Mouse (Mus musculus) forebrain, embryonic 11.5 days (tissue): ENCODE data around the gene Zfp948. TPM values are rescaled to one million over a fixed set of nuclear protein-coding genes. Genes with fewer than 3 reads are reported as not detected.
A peak's percentile ranks its signal among the peaks of the same experiment; 100 is the strongest.
"Not testable (repeated sequence)": the region's sequence is repeated elsewhere in the genome, so short reads cannot be mapped to it uniquely, and the experiment has no call there.

Experiments used
- ATAC-seq: fragments of 200-750 bp; cut with Nextera tagmentation; replicated peaks from 2 replicates; pipeline ENCODE4 v1.8.0; 2017; ENCODE audit warnings: moderate TSS enrichment; ENCODE audit not compliant: low FRiP score
- DNase-seq: peaks from one replicate; pipeline ENCODE4 v3.0.0-alpha.2; 2017; ENCODE audit warnings: low spot score
- H3K27ac ChIP-seq: fragments of 300-500 bp; sonication (generic); 2 replicates; pipeline ENCODE4 v1.5.1; 2014; ENCODE audit warnings: low read depth, low read length
- H3K27me3 ChIP-seq: fragments of 300-500 bp; sonication (generic); 2 replicates; pipeline ENCODE4 v1.6.1; 2014; ENCODE audit warnings: mild to moderate bottlenecking, low read length, mixed read lengths; ENCODE audit not compliant: control insufficient read depth, insufficient read depth
- H3K36me3 ChIP-seq: fragments of 300-500 bp; sonication (generic); 2 replicates; pipeline ENCODE4 v1.6.1; 2014; ENCODE audit warnings: mild to moderate bottlenecking, low read length, moderate library complexity, mixed read lengths; ENCODE audit not compliant: control insufficient read depth, insufficient read depth
- H3K4me1 ChIP-seq: fragments of 300-500 bp; sonication (generic); replicated peaks from 2 replicates; pipeline ENCODE4 v1.6.1; 2014; ENCODE audit warnings: low read length, mixed read lengths; ENCODE audit not compliant: control insufficient read depth, insufficient read depth
- H3K4me2 ChIP-seq: fragments of 300-500 bp; sonication (generic); 2 replicates; pipeline ENCODE4 v1.6.1; 2014; ENCODE audit warnings: low read depth, mild to moderate bottlenecking, low read length, moderate library complexity, mixed read lengths; ENCODE audit not compliant: severe bottlenecking
- H3K4me3 ChIP-seq: fragments of 300-500 bp; sonication (generic); 2 replicates; pipeline ENCODE4 v1.5.1; 2014; ENCODE audit warnings: low read depth, low read length
- H3K9ac ChIP-seq: fragments of 300-500 bp; sonication (generic); 2 replicates; pipeline ENCODE4 v1.6.1; 2014; ENCODE audit warnings: low read length
- H3K9me3 ChIP-seq: fragments of 300-500 bp; sonication (generic); 2 replicates; pipeline ENCODE4 v1.6.1; 2016; ENCODE audit warnings: low read length, mixed read lengths; ENCODE audit not compliant: control insufficient read depth
- WGBS: fragments of 180-500 bp; shearing (Covaris S2); extraction: QIAGEN DNeasy Blood & Tissue Kit; methylation state at CpG from one replicate; pipeline ENCODE4 v1.1.7; 2014; 5-methylcytosine and 5-hydroxymethylcytosine counted together
- polyA plus RNA-seq: library from polyadenylated mRNA; unstranded; fragments of >200 nt; fragmentation: Nextera tagmentation; extraction: Ambion mirVana; gene quantifications from 2 replicates; pipeline ENCODE4 v1.2.1, GENCODE M21; 2014

Gene Zfp948
- polyA plus RNA-seq, 1 experiment from 2014 or later = 16.3 TPM

DNA sequence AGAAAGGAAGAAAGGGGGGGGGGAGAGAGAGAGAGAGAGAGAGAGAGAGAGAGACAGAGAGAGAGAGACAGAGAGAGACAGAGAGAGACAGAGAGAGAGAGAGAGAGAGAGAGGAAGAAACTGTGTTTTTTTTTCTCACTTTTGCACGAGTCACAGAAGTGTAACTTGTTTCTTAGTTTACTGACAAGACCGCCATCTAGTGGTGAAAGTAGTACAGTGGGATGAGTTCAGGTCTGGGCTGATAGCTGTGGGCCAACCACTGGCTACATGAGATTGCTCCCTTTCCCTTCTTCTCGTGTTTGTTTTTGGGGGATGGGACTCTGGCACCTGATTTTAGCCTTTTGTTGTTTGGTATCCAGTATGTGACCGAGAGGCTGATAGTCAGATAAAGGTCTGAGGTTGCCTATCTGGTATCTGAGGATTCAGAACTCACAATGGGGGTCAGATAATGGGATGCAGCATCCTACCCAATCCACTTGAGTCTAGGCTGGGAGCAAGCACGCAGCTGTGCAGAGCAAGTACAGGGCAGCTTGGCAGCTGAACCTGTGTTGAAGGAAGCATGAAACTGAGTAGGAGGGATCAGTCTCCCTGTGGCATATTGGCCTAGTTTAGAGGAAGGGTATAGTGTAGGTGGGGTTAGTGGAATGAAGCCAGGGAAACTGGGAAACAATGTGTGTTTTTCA is 12.8 kb downstream of the Zfp948 start:
- peak; percentile 73; the same call in 1 of the 2 replicates for ATAC-seq
- no peaks in the 10 kb centered on the region for H3K27me3 ChIP-seq
- WGBS = 31% methylated on average over 5 of the region's 5 CpGs
- no peaks in the 10 kb centered on the region; the same call in 1 of the 2 replicates for H3K36me3 ChIP-seq
- no peak overlapping the region for H3K4me3 ChIP-seq
- DNase-seq = no peak
- no peak overlapping the region for H3K4me2 ChIP-seq
- no peak overlapping the region for H3K9ac ChIP-seq
- H3K27ac ChIP-seq = no peak overlapping the region
- no peaks in the 10 kb centered on the region for H3K4me1 ChIP-seq
- no peaks in the 10 kb centered on the region; the same call in 1 of the 2 replicates for H3K9me3 ChIP-seq

DNA sequence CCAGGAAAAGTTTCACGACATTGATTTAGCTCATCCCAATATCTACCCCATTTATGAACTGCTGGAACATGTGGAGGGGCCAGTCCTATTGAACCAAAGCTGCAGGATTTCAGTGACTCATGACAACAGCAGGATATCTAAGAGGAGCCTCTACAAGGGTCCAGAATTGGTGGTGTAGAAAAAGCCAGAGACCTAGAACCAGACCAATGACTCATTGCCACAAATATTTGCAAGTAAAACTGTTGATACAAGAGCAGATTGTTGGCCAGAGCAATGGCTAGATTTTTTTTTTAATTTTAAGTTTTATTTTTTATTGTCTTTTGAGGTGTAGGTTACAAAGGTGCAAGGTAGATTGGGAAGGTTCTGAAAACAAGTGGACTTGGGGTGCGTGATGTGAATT is 18.7 kb downstream of the Zfp948 start:
- no peak overlapping the region for H3K4me2 ChIP-seq
- ATAC-seq (no peak), DNase-seq (no peak)
- H3K9me3 ChIP-seq = no peaks in the 10 kb centered on the region; the same call in 1 of the 2 replicates
- H3K9ac ChIP-seq = no peak overlapping the region
- H3K36me3 ChIP-seq = peaks cover 16% of the 10 kb centered on the region
- H3K4me3 ChIP-seq = no peak overlapping the region
- WGBS = 97% methylated on average over 2 of the region's 2 CpGs
- H3K4me1 ChIP-seq = no peaks in the 10 kb centered on the region
- no peak overlapping the region for H3K27ac ChIP-seq
- no peaks in the 10 kb centered on the region for H3K27me3 ChIP-seq

DNA sequence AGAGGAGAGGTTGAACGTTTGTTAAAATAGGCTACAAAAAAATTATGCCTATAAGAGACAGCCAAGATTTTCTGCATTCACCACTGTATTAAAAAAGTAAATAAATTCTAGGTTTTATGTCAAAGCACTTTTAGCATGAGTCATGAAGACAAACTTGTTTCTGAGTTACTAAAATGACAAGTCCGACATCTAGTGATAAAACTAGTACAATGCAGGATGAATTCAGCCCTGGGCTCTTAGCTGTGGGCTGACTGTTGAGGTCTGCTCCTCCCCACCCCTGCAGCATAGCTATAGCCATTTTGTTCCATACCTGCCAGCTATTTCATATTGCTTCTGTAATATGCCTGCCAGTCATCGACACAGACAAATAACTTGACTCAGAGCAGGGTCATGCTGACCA is 49.5 kb downstream of the Zfp948 start:
- no peak for DNase-seq
- Histone ChIP-seq H3K9ac (no peak overlapping the region), H3K27ac (no peak overlapping the region), H3K4me2 (no peak overlapping the region), H3K9me3 (no peaks in the 10 kb centered on the region), H3K4me3 (no peak overlapping the region), H3K4me1 (no peaks in the 10 kb centered on the region), H3K36me3 (no peaks in the 10 kb centered on the region), H3K27me3 (no peaks in the 10 kb centered on the region)
- ATAC-seq = no peak
- WGBS = 78% methylated on average over 3 of the region's 3 CpGs

DNA sequence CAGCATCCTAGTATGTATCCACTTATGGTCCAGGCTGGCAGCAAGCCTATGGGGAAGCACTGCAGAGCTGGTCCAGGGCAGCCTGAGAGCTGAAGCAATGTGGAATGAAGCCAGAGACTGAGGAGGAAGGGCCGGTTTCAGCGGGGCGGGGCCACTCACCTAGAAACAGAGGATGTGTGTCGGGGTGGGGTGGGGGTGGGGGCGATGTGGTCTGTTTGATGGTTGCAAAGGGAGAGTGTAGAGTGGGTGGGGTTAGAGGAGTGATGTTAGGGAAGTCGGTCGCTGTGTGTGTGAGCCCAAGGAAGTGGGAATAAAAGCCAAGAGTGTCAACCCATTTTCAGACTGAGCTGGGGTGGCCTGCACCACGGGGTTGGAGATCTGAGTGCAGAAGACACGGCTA is 50.5 kb downstream of the Zfp948 start:
- Histone ChIP-seq H3K4me1 (no peaks in the 10 kb centered on the region), H3K36me3 (no peaks in the 10 kb centered on the region), H3K27ac (no peak overlapping the region), H3K4me2 (no peak overlapping the region), H3K4me3 (no peak overlapping the region), H3K27me3 (no peaks in the 10 kb centered on the region), H3K9ac (no peak overlapping the region), H3K9me3 (no peaks in the 10 kb centered on the region)
- DNase-seq = no peak
- 20% methylated on average over 9 of the region's 9 CpGs for WGBS
- ATAC-seq = no peak

DNA sequence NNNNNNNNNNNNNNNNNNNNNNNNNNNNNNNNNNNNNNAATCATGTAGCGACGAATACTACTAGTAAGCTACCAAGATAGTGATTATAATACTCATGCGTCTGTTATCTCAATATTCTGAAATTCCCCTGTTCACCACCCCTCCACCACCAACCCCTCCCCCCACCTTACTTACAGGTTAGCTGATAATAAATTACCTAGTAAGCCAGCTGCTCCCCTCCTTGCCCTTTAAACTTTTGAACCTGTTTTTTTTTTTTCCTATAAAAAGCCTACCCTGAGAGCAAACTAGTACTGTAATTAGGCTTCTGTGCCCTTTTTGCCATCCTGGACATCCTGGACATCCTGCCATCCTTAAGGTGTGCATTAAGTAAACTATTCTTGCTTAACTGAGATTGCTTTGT is 56.8 kb downstream of the Zfp948 start:
- H3K4me1 ChIP-seq = no peaks in the 10 kb centered on the region
- H3K27ac ChIP-seq = no peak overlapping the region
- ATAC-seq = no peak
- H3K4me3 ChIP-seq = no peak overlapping the region
- H3K27me3 ChIP-seq = no peaks in the 10 kb centered on the region
- WGBS = no CpG with 5 or more reads among the region's 3 CpGs
- H3K4me2 ChIP-seq = no peak overlapping the region
- H3K9me3 ChIP-seq = no peaks in the 10 kb centered on the region
- H3K36me3 ChIP-seq = no peaks in the 10 kb centered on the region
- H3K9ac ChIP-seq = no peak overlapping the region
- no peak for DNase-seq

DNA sequence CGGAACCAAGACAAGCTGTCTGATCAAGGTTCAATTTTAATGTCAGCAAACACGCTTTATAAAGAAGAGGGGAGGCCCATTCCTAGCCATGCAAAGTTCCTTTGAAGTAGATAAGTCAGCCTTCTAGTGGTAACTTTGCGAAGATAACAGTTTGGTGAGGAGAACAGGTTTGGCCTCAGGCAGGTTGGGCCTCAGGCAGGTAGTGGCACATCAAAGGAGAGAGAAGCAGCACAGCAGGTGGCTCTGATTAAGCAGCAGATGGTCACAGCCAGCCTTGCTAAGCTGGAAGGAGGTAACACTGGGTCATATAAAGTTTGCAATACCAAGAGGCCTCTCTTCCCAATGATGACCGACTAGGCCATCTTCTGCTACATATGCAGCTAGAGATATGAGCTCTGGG is 69.0 kb downstream of the Zfp948 start:
- not testable (repeated sequence) for H3K9ac ChIP-seq, DNase-seq, H3K36me3 ChIP-seq, H3K4me3 ChIP-seq, ATAC-seq, H3K27me3 ChIP-seq, H3K27ac ChIP-seq, H3K4me2 ChIP-seq, H3K9me3 ChIP-seq, H3K4me1 ChIP-seq
- WGBS = 71% methylated on average over 4 of the region's 4 CpGs

Other genes with a start within 250 kb of the Zfp948 start
- 2.3 and 2.9 TPM in 2 replicates for gene Zfp677, start 183.3 kb upstream of the Zfp948 start, polyA plus RNA-seq
- 1.8 and 2.4 TPM in 2 replicates for gene Zfp54, start 143.8 kb upstream of the Zfp948 start, polyA plus RNA-seq
- 13.7 and 14.6 TPM in 2 replicates for gene Zfp51, start 116.6 kb upstream of the Zfp948 start, polyA plus RNA-seq
- gene Zfp53, start 78.0 kb upstream of the Zfp948 start, polyA plus RNA-seq = 9.6 TPM in 2 replicates
- gene Zfp52, start 31.5 kb upstream of the Zfp948 start, polyA plus RNA-seq = 1.2 and 1.3 TPM in 2 replicates
- 5.4 and 7.2 TPM in 2 replicates for gene Zfp983, start 83.6 kb downstream of the Zfp948 start, polyA plus RNA-seq
- gene Gm10226, start 124.9 kb downstream of the Zfp948 start, polyA plus RNA-seq = 8.1 and 12.5 TPM in 2 replicates
- 22.7 and 25.1 TPM in 2 replicates for gene Zfp760, start 140.7 kb downstream of the Zfp948 start, polyA plus RNA-seq
- gene Zfp229, start 163.8 kb downstream of the Zfp948 start, polyA plus RNA-seq = 8.3 and 8.7 TPM in 2 replicates